Mouse (Mus musculus): ENCODE results near the gene Olfr1012.
A peak's percentile ranks its signal among the peaks of the same experiment; 100 is the strongest.
"Not testable (repeated sequence)": the region's sequence is repeated elsewhere in the genome, so short reads cannot be mapped to it uniquely, and the experiment has no call there.

Olfr1012 gene

GRCm38 (mm10) chr2:85762666-85763065 is at the start of gene Olfr1012:
Gene Olfr1012 (minus strand): TSS chr2:85762766.
- no peak for DNase-seq

GRCm38 (mm10) chr2:85804501-85804900 is 41.9 kb upstream of the Olfr1012 start:
- DNase-seq: no peak

GRCm38 (mm10) chr2:85802444-85802843 is 39.9 kb upstream of the Olfr1012 start, which contains the start of gene Olfr1016:
Gene Olfr1016 (minus strand): TSS chr2:85802544.
- no peak for DNase-seq

- peak; percentile 1 to 2 for DNase-seq
Measured at GRCm38 (mm10) chr2:85792331-85792730, 29.8 kb upstream of the Olfr1012 start.

- DNase-seq: no peak
Measured at GRCm38 (mm10) chr2:85781717-85782116, 19.2 kb upstream of the Olfr1012 start, which contains the start of gene Olfr1015. Gene Olfr1015 (plus strand): TSS chr2:85782017.

- DNase-seq: no peak
Measured at GRCm38 (mm10) chr2:85772413-85772812, 9.8 kb upstream of the Olfr1012 start, which contains the start of gene Olfr1014. Gene Olfr1014 (plus strand): TSS chr2:85772713.

- no peak for DNase-seq
Measured at GRCm38 (mm10) chr2:85766798-85767197, 4.2 kb upstream of the Olfr1012 start, which contains the start of gene Olfr1013. Gene Olfr1013 (plus strand): TSS chr2:85767098.

GRCm38 (mm10) chr2:85753822-85754221 is 8.7 kb downstream of the Olfr1012 start:
- no peak for DNase-seq

GRCm38 (mm10) chr2:85725793-85726192 is 36.8 kb downstream of the Olfr1012 start:
- DNase-seq: peak in 1 of 2 experiments; percentile 7

- DNase-seq: no peak
Measured at GRCm38 (mm10) chr2:85715119-85715518, 47.4 kb downstream of the Olfr1012 start, which contains the start of gene Olfr1009. Gene Olfr1009 (plus strand): TSS chr2:85715419.

GRCm38 (mm10) chr2:85711159-85711558 is 51.4 kb downstream of the Olfr1012 start:
- DNase-seq: no peak

- DNase-seq: not testable (repeated sequence)
Measured at GRCm38 (mm10) chr2:85710680-85711079, 51.9 kb downstream of the Olfr1012 start.
